Comparison of ENCODE assay signal across 25 mouse cellular contexts in genomic region chr4:63569322-63569721, GRCm38 (mm10). TPM values are rescaled to one million over a fixed set of nuclear protein-coding genes. Genes with fewer than 3 reads are reported as not detected.
DNase-seq lines count a peak whose midpoint lies in the region; ATAC-seq and TF ChIP-seq lines count a peak whose summit lies in the region.
"Had no signal": no experiment of that assay in that cellular context is flagged by ENCODE, and none has a peak within 500 bp of the region (broad histone marks: within the 10 kb centered on the region; RNA-seq: fewer than 3 reads in every experiment).

No protein-coding gene starts in this region.

- H3K36me3 ChIP-seq in forebrain, embryonic 10.5 days (replicated peaks), result peaks cover 37% of the 10 kb centered on the region
- no peaks in the 10 kb centered on the region for H3K36me3 ChIP-seq in forebrain, embryonic 13.5 days (ENCODE audit: poor library complexity, severe bottlenecking)
- H3K36me3 ChIP-seq in lung, embryonic 15.5 days, result peaks cover 5% of the 10 kb centered on the region; the same call in 1 of the 2 replicates
- no peaks in the 10 kb centered on the region for H3K36me3 ChIP-seq in midbrain, embryonic 11.5 days (ENCODE audit: control insufficient read depth, insufficient read depth, low read length)
- H3K36me3 ChIP-seq in midbrain, embryonic 16.5 days (ENCODE audit: control insufficient read depth, insufficient read depth, low read length), result no peaks in the 10 kb centered on the region

- H3K4me2 ChIP-seq in forebrain, embryonic 13.5 days, result no peak overlapping the region
- no peak overlapping the region for H3K4me2 ChIP-seq in lung, embryonic 15.5 days
- no peak overlapping the region for H3K4me2 ChIP-seq in midbrain, embryonic 11.5 days
- no peak overlapping the region for H3K4me2 ChIP-seq in midbrain, embryonic 16.5 days (ENCODE audit: low read length)
- H3K4me2 ChIP-seq: embryonic facial prominence, embryonic 15.5 days; heart, embryonic 12.5 days had no signal

- no peak for TF ChIP-seq POLR2A in lung, adult 2 months (IDR thresholded peaks at IDR 0.05; ENCODE audit: borderline replicate concordance, extremely low read depth, low read depth, low read length)

- peaks cover 3% of the 10 kb centered on the region; the same call in 1 of the 2 replicates for H3K9me3 ChIP-seq in forebrain, embryonic 10.5 days
- no peaks in the 10 kb centered on the region for H3K9me3 ChIP-seq in forebrain, embryonic 13.5 days (replicated peaks)
- H3K9me3 ChIP-seq in lung, embryonic 15.5 days, result no peaks in the 10 kb centered on the region
- H3K9me3 ChIP-seq in midbrain, embryonic 11.5 days (ENCODE audit: control insufficient read depth, low read length), result no peaks in the 10 kb centered on the region
- no peaks in the 10 kb centered on the region for H3K9me3 ChIP-seq in midbrain, embryonic 16.5 days (replicated peaks; ENCODE audit: control insufficient read depth, low read length, poor library complexity, severe bottlenecking)
- H3K9me3 ChIP-seq: embryonic facial prominence, embryonic 15.5 days had no signal

- WGBS in forebrain, embryonic 10.5 days, result 85% methylated on average over 8 of the region's 8 CpGs
- WGBS in forebrain, embryonic 13.5 days, result 86% methylated on average over 8 of the region's 8 CpGs
- WGBS in lung, embryonic 15.5 days, result 65% methylated on average over 8 of the region's 8 CpGs
- WGBS in lung, adult 2 months, result 68% methylated on average over 8 of the region's 8 CpGs
- WGBS in midbrain, embryonic 11.5 days, result 79% methylated on average over 8 of the region's 8 CpGs
- 84% methylated on average over 8 of the region's 8 CpGs for WGBS in midbrain, embryonic 16.5 days

- TF ChIP-seq CTCF in lung, adult 2 months (IDR thresholded peaks at IDR 0.05; ENCODE audit: insufficient read depth, low read length), result no peak

- peaks cover 30% of the 10 kb centered on the region for H3K4me1 ChIP-seq in forebrain, embryonic 10.5 days
- H3K4me1 ChIP-seq in forebrain, embryonic 13.5 days, result peaks cover 10% of the 10 kb centered on the region
- H3K4me1 ChIP-seq in lung, embryonic 15.5 days, result 0 out of 2 replicates have a peak, but pooled peaks cover 8% of the 10 kb centered on the region
- H3K4me1 ChIP-seq in lung, adult 2 months (ENCODE audit: control insufficient read depth, insufficient read depth, low read length), result no peaks in the 10 kb centered on the region
- peaks cover 12% of the 10 kb centered on the region for H3K4me1 ChIP-seq in midbrain, embryonic 11.5 days (ENCODE audit: control insufficient read depth, insufficient read depth, low read length)
- peaks cover 11% of the 10 kb centered on the region for H3K4me1 ChIP-seq in midbrain, embryonic 16.5 days (ENCODE audit: control insufficient read depth, insufficient read depth, low read length)

- peak overlapping the region; percentile 81 for H3K27ac ChIP-seq in forebrain, embryonic 10.5 days
- H3K27ac ChIP-seq in forebrain, embryonic 13.5 days, result no peak overlapping the region
- H3K27ac ChIP-seq in lung, embryonic 15.5 days, result peak overlapping the region; percentile 43
- no peak overlapping the region for H3K27ac ChIP-seq in midbrain, embryonic 11.5 days (ENCODE audit: low read depth, low read length)
- H3K27ac ChIP-seq in midbrain, embryonic 16.5 days (ENCODE audit: low read length), result no peak overlapping the region; the same call in 1 of the 2 replicates
- H3K27ac ChIP-seq: heart, adult 2 months had no signal

- H3K9ac ChIP-seq in forebrain, embryonic 13.5 days, result no peak overlapping the region
- H3K9ac ChIP-seq in lung, embryonic 15.5 days, result no peak overlapping the region
- no peak overlapping the region for H3K9ac ChIP-seq in midbrain, embryonic 11.5 days (ENCODE audit: low read length)
- no peak overlapping the region for H3K9ac ChIP-seq in midbrain, embryonic 16.5 days (ENCODE audit: low read depth, low read length)
- H3K9ac ChIP-seq: embryonic facial prominence, embryonic 15.5 days; heart, embryonic 12.5 days had no signal

- H3K4me3 ChIP-seq in forebrain, embryonic 10.5 days, result no peak overlapping the region
- H3K4me3 ChIP-seq in forebrain, embryonic 13.5 days, result no peak overlapping the region
- H3K4me3 ChIP-seq in lung, embryonic 15.5 days, result no peak overlapping the region
- H3K4me3 ChIP-seq in lung, adult 2 months (replicated peaks; ENCODE audit: extremely low read depth, low read depth, low read length), result no peak overlapping the region
- H3K4me3 ChIP-seq in midbrain, embryonic 11.5 days (ENCODE audit: low read depth, low read length), result no peak overlapping the region
- no peak overlapping the region for H3K4me3 ChIP-seq in midbrain, embryonic 16.5 days (ENCODE audit: low read depth, low read length)
- H3K4me3 ChIP-seq: embryonic facial prominence, embryonic 15.5 days; erythroblast, embryonic 14.5 days; heart, adult 2 months; heart, embryonic 12.5 days had no signal

- no peak for DNase-seq in forebrain, embryonic 10.5 days (ENCODE audit: extremely low spot score, low spot score)
- no peak for DNase-seq in lung, adult 2 months
- peak; percentile 82 for DNase-seq in midbrain, embryonic 11.5 days (ENCODE audit: low spot score, missing footprints)
- DNase-seq in embryo, embryonic 10 days (ENCODE audit: low spot score), result no peak
- DNase-seq: adrenal gland, postnatal 10 days; cerebellum, adult 11 months; cerebellum, adult 9-10 months; cerebellum, postnatal 25 days; gastrocnemius, postnatal 10 days; heart, adult 2 months had no signal

- H3K27me3 ChIP-seq in forebrain, embryonic 10.5 days (ENCODE audit: poor library complexity, severe bottlenecking), result no peaks in the 10 kb centered on the region
- no peaks in the 10 kb centered on the region for H3K27me3 ChIP-seq in forebrain, embryonic 13.5 days
- no peaks in the 10 kb centered on the region for H3K27me3 ChIP-seq in lung, embryonic 15.5 days
- H3K27me3 ChIP-seq in midbrain, embryonic 11.5 days (ENCODE audit: control insufficient read depth, insufficient read depth, low read length), result no peaks in the 10 kb centered on the region
- no peaks in the 10 kb centered on the region for H3K27me3 ChIP-seq in midbrain, embryonic 16.5 days (ENCODE audit: control insufficient read depth, insufficient read depth, low read depth, low read length)
- H3K27me3 ChIP-seq: embryonic facial prominence, embryonic 15.5 days; heart, embryonic 12.5 days had no signal

- ATAC-seq in forebrain, embryonic 13.5 days, result no peak
- ATAC-seq in lung, embryonic 15.5 days (ENCODE audit: borderline replicate concordance, extremely low read depth, low FRiP score, low TSS enrichment), result 0 out of 2 replicates have a peak, but pooled peaks have one; percentile 25
- no peak for ATAC-seq in midbrain, embryonic 11.5 days (ENCODE audit: low FRiP score)
- ATAC-seq in midbrain, embryonic 16.5 days, result no peak
- ATAC-seq: forebrain, embryonic 16.5 days; hindbrain, embryonic 16.5 days had no signal

RNA-seq across cellular contexts. Expression of gene Tmem268, which starts 10.7 kb away (rescaled TPM):
- 9.1 and 9.5 TPM in 2 replicates for polyA plus RNA-seq in forebrain, embryonic 10.5 days (2016; fragmentation: Nextera tagmentation; extraction: Ambion mirVana)
- 4.4 and 4.7 TPM in 2 replicates for polyA plus RNA-seq in forebrain, embryonic 13.5 days (2015; fragmentation: Nextera tagmentation; extraction: Ambion mirVana)
- 9.0 and 9.8 TPM in 2 replicates for polyA plus RNA-seq in lung, embryonic 15.5 days (2015; fragmentation: Nextera tagmentation; extraction: Ambion mirVana)
- polyA plus RNA-seq in lung, adult 2 months (2012; rRNA removed), result 11.2 and 15.2 TPM in 2 replicates
- polyA plus RNA-seq in midbrain, embryonic 11.5 days (2014; fragmentation: Nextera tagmentation; extraction: Ambion mirVana), result 6.2 and 8.1 TPM in 2 replicates
- polyA plus RNA-seq in midbrain, embryonic 16.5 days (2015; fragmentation: Nextera tagmentation; extraction: Ambion mirVana), result 3.8 and 4.5 TPM in 2 replicates

RNA-seq across cellular contexts. Expression of gene Atp6v1g1, which starts 24.8 kb away (rescaled TPM):
- 234 and 239 TPM in 2 replicates for polyA plus RNA-seq in forebrain, embryonic 10.5 days (2016; fragmentation: Nextera tagmentation; extraction: Ambion mirVana)
- polyA plus RNA-seq in forebrain, embryonic 13.5 days (2015; fragmentation: Nextera tagmentation; extraction: Ambion mirVana), result 444 and 467 TPM in 2 replicates
- polyA plus RNA-seq in lung, embryonic 15.5 days (2015; fragmentation: Nextera tagmentation; extraction: Ambion mirVana), result 265 and 273 TPM in 2 replicates
- 48.3 and 56.6 TPM in 2 replicates for polyA plus RNA-seq in lung, adult 2 months (2012; rRNA removed)
- polyA plus RNA-seq in midbrain, embryonic 11.5 days (2014; fragmentation: Nextera tagmentation; extraction: Ambion mirVana), result 386 and 408 TPM in 2 replicates
- polyA plus RNA-seq in midbrain, embryonic 16.5 days (2015; fragmentation: Nextera tagmentation; extraction: Ambion mirVana), result 414 and 443 TPM in 2 replicates

RNA-seq across cellular contexts. Expression of gene Gm11213, which starts 35.7 kb away (rescaled TPM):
- polyA plus RNA-seq in forebrain, embryonic 10.5 days (2016; fragmentation: Nextera tagmentation; extraction: Ambion mirVana), result not detected in 2 replicates
- not detected in 2 replicates for polyA plus RNA-seq in forebrain, embryonic 13.5 days (2015; fragmentation: Nextera tagmentation; extraction: Ambion mirVana)
- not detected in 2 replicates for polyA plus RNA-seq in lung, embryonic 15.5 days (2015; fragmentation: Nextera tagmentation; extraction: Ambion mirVana)
- polyA plus RNA-seq in lung, adult 2 months (2012; rRNA removed), result not detected in 2 replicates
- polyA plus RNA-seq in midbrain, embryonic 11.5 days (2014; fragmentation: Nextera tagmentation; extraction: Ambion mirVana), result not detected in 2 replicates
- not detected in 2 replicates for polyA plus RNA-seq in midbrain, embryonic 16.5 days (2015; fragmentation: Nextera tagmentation; extraction: Ambion mirVana)
- polyA plus RNA-seq: brain, embryonic 14.5 days; C2C12; cortical plate, adult 2 months; embryonic facial prominence, embryonic 15.5 days; erythroblast, embryonic 14.5 days; forebrain, embryonic 11.5 days; forebrain, embryonic 16.5 days; frontal cortex, adult 2 months; heart, adult 2 months; heart, embryonic 12.5 days; heart, embryonic 16.5 days; hindbrain, embryonic 11.5 days; hindbrain, embryonic 16.5 days had no signal

RNA-seq across cellular contexts. Expression of gene Tex48, which starts 52.9 kb away (rescaled TPM):
- not detected in 2 replicates for polyA plus RNA-seq in forebrain, embryonic 10.5 days (2016; fragmentation: Nextera tagmentation; extraction: Ambion mirVana)
- not detected in 2 replicates for polyA plus RNA-seq in forebrain, embryonic 13.5 days (2015; fragmentation: Nextera tagmentation; extraction: Ambion mirVana)
- not detected in 2 replicates for polyA plus RNA-seq in lung, embryonic 15.5 days (2015; fragmentation: Nextera tagmentation; extraction: Ambion mirVana)
- polyA plus RNA-seq in lung, adult 2 months (2012; rRNA removed), result not detected in 2 replicates
- polyA plus RNA-seq in midbrain, embryonic 11.5 days (2014; fragmentation: Nextera tagmentation; extraction: Ambion mirVana), result not detected in 2 replicates
- polyA plus RNA-seq in midbrain, embryonic 16.5 days (2015; fragmentation: Nextera tagmentation; extraction: Ambion mirVana), result not detected in 2 replicates
- polyA plus RNA-seq: brain, embryonic 14.5 days; C2C12; cortical plate, adult 2 months; embryonic facial prominence, embryonic 15.5 days; erythroblast, embryonic 14.5 days; forebrain, embryonic 11.5 days; forebrain, embryonic 16.5 days; frontal cortex, adult 2 months; heart, adult 2 months; heart, embryonic 12.5 days; heart, embryonic 16.5 days; hindbrain, embryonic 11.5 days; hindbrain, embryonic 16.5 days had no signal

Comparison
In these comparisons a context has a peak if more than half of its experiments do, and no peak if none do; other contexts are left out.
1. H3K27ac ChIP-seq: peak in forebrain, embryonic 10.5 days (single experiment) and lung, embryonic 15.5 days (single experiment); none in forebrain, embryonic 13.5 days (single experiment), midbrain, embryonic 11.5 days (single experiment) and midbrain, embryonic 16.5 days (single experiment).